Mouse (Mus musculus) adrenal gland, adult 8-10 months (tissue): ENCODE data around the gene Pigb. TPM values are rescaled to one million over a fixed set of nuclear protein-coding genes. Genes with fewer than 3 reads are reported as not detected.

ENCODE experiments used
- DNase-seq: peaks from one replicate; pipeline ENCODE4 v3.0.0; 2022
- total RNA-seq, 4 experiments: library from RNA; stranded (reverse); gene quantifications; 2 replicates each; pipeline ENCODE4 v1.2.4; 2022

Pigb gene
- total RNA-seq, 4 experiments from 2014 or later, result 15.5 to 26.6 (median 17.7) TPM

DNA sequence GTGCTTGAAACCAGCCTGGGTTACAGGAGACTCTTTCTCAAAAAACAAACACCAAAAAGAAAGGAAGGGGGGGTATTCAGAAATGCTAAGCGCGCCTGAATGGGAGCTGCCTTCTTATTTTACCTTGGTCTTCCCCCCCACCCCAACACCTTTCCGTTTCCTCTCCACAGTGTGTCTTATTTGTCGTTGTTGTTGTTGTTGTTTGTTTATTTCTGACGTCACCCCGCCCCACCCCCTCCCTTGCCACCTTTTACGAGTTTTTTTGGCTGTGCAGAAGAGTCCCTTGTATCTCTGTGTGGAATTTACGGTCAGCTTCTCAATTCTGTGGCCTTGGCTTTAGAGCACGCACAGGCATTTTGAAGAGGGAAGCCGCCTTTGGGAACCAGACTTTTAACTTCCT lies 5.5 kb upstream of the Pigb start:
- DNase-seq, result no peak

DNA sequence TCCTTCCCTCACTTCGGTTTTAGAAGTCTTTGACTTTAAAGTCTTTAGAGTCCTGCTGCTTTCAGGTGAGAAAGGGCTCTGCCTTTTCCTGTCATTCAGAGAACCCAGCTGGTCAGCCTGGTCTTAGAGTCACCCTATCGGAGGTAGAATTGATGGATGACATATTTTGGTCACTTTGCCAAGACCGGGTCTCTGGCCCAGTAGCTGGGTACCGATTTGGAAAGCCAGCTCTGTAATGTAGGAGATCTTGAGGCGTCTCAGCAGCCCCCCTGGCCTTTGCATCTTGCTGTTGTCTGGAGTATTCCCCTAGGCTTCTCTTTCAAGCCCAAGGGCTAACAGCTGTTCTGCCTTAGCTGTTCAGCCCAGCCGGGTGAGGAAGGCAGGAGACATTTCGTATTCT lies 5.0 kb upstream of the Pigb start:
- DNase-seq, result no peak

DNA sequence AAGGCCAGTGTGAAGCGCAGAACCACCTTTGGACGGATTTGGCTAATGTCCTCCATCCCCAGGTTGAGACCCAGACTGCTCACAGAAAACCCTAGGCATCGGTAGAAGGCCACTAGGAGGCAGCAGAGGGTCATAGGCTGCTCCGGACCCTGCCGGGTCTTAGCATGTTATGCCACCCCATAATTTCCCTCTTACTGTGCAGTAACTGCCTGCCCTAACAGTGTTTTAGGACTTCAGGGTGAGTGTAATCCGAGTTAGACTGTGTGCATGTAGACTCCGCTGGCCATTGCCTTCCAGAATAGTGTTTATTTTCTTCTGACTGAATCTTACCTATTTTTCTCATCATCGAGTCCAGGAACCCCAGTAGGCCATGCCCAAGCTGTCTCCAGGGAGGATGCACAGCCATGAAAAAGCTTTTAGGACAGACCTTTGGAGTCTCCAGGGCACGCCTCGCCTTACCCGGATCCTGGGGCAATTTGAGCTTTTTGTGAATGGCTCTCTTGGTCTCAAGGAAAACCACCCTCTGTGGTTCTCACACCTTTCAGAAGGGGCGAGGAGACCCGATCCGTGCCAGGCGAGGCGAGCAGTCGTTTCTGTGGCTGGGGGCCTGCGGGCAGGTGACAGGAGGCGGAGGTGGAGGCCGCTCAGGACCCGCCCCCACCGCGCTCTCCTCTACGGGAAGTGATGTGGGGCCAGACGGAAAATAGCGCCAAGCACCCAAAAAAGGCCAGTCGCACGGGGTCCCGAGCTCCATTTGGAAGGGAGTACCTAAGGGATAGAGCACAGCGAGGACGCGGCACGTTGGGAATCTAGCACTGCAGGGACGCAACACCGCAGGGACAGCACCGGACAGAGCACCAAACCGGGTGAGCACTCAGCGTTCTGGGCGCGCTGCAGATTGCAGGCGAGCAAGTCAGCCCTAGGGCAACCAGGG lies 4.2 kb upstream of the Pigb start, which contains the start of gene Rab27a:
Rab27a (plus strand) TSS at position 709 of the 934 bp plus-strand sequence.
- peak; percentile 70 for DNase-seq

DNA sequence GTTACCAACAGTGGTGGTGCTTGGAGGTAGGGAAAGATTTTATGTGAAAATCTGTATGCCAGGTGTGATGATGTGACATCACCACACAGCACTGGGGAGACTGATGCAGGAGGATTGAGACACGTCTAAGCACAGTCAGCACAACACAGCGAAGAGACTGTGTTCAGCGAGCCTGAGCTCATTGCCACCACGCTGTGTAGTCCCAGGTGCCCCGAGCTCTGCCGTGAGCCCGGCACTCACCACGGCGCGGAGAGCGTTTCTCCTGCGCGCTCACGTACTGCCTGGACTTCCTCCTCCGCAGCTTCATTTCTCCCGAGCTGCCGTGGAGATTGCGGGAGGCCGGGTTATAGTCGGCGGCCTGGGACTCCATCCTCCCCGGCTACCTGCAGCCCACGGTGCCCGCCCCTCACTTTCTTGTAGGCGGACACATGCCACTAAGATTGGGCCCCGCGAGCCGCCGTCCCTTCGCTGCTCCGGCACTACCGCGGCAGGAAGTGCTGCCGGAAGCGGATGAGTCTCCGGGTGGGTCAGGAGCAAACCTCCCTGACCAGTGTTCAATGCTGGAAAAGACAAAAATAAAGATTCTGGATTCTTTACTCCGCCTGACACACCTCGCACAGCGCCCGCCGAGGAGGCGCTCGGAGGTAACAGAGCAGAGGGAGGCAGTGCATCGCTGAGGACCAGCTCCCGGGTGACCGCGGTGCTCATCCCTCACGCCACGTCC lies 794 bp downstream of the Pigb start:
- peak; percentile 87 for DNase-seq

DNA sequence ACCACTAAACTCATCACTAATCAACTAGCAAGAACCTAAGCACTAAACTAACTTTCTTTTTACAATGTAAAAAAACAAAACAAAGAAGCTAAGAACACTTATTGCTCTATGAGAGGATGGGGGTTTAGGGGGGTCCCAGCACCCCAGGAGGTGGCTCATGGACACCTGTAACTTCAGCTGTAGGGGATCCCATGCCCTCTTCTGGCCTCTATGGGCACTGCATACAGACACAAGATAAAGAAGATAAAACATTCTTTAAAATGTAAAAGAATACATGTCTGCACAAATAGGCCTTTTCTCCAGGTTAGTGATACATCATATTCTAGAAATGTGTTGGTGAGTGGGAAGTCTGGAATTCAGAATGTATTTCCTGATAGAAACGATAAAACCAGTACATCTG lies 6.8 kb downstream of the Pigb start:
- DNase-seq, result no peak

DNA sequence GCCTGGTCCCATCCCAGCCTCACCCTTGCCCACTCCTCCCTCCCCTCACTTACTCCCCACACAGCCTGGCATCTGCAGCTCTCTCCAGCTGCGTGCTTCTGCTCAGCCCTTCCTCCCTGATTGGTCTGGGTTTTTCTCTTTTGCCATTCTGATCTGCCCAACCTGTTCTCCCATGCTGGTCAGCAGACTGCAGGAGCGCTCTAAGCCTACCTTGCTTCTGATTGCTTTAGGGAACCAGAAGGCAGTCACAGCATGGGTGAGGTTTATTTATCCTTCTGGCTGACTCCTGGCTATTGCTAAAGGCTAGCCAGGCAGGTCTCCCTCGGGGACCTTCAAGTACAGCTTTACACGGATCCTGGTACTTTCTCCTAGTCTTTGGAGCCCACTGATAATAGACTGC lies 8.8 kb downstream of the Pigb start:
- no peak for DNase-seq

DNA sequence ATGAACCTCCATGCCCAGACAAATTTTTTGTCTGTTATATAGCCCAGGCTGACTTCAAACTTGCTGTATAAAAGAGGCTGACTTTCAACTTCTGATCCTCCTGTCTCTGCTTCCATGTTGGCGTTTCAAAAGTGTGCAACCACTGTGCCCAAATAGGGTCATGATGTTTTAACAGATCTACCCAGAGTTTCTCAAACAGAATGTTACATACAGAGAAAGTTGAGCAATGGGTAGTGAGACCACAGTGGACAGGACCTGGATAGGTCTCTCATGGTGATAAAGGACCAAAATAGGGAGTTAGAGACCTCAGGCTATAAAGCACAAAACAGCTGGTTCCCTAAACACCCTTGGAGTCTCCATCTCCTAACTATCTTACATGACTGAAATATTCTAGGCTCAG lies 9.7 kb downstream of the Pigb start:
- no peak for DNase-seq

DNA sequence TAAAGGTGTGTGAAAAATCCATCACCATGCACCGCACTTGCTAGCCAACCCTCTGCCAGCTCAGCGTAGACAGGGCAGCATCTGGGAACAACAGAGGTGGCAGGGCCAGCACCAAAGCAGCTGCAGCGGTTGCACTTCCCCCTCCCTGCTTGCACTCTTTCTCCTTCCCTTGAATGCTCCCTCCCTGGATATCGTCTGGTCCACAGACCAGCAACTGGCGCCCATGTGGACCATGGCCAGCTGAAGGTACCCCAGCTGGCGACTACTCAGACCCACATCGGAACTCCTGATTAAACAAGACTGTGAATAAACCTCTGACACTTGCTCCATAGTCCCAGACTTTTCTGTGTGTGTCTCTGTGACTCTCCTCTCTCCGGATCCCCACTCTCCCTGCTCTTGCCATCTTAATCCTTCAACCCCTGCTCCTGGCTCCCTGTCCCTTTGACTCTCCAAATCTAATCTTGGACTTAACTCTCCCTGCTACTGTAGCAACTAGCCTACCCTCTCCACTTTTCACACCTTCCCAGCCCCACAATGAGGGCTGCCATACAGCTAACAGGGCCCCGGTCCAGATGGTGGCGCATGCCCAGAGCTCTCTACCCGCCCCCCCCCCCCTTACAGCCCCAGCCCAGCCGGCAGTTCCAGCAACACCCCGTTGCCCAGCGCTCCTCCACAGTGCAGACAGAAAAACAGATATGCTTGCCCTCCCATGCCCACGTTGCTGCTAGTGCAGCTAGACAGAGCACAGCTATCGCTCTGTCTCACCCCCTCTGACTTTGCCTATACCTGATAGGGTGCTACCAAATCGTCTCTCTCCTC lies 14.2 kb downstream of the Pigb start:
- DNase-seq, result no peak

DNA sequence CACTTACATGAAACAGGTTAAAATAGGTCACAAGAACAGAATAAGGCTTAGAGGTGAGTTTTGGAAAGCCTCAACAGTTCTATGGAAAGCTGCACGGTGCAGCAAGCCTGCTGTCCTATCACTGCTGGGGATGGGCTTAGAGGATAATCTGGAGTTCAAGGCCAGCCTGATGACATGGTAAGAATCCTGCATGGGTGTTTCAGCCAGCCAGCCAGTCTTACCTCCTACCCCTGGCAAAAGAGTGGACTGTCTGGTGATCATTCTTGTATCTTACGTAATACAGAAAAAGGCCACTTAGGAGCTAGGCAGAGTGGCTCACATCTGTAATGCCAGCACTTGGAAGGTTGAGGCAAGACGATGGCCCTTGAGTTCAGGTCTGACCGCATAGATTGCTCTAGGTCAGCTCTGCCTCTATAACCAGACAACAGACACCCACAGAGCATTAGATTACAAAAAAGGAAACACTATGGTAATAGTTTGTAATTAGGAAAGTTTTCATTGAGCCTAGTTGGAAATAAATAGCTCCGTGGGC lies 19.5 kb downstream of the Pigb start:
- peak; percentile 60 for DNase-seq

DNA sequence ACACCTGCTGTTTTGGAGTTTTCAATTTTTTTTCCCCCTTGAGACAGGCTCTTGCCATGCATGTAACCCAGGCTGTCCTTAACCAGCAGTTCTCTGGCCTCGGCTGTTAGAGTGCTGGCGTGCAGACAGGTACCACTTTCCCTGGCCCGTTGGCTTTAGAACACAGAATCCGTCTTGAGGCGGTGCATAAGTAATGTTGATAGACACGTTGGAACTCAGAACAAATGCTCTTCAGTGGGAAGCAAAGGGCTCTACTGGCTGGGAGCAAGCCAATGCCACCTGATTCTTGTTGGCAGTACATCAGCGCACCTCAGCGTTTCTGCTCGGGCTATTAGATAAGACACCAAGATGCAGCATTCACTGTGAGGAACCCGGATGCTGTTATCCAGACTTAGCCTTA lies 20.3 kb downstream of the Pigb start:
- DNase-seq, result no peak

DNA sequence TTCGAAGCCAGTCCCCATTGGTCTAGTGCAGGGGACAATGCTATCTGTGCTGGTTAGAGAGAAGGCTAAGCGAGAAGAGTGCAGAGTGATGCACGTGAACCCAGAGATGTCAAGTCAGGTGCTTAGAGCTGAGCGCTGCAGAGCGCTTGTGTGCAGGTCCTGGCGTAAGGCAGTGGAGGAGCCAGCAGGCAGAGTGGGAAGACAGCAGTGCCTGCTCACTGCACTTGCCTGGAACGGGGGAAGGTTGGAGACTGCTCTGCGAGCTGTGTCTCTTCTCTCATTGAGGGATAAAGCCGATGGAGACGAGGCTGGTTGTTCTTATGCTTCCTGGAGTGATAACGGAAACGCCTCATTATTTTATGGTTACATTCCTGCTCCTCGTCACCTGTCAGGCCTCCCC lies 25.5 kb downstream of the Pigb start:
- DNase-seq, result no peak

DNA sequence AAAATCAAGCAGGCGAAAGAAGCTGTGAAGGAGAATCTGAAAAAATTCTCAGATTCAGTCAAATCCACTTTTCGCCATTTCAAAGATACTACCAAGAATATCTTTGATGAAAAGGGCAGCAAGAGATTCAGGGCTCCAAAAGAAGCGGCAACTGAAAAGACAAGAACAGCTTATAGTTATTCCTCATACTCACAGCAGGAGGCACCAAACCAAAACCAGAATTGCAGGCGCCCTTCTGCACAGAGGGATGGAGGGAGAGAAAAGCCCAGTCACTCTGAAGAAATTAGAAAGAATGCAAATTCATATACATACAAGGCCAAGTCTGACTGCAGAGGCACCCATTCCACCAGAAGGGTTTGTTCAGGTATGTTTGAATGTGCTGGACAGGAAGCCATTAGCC lies 27.5 kb downstream of the Pigb start:
- DNase-seq, result no peak

DNA sequence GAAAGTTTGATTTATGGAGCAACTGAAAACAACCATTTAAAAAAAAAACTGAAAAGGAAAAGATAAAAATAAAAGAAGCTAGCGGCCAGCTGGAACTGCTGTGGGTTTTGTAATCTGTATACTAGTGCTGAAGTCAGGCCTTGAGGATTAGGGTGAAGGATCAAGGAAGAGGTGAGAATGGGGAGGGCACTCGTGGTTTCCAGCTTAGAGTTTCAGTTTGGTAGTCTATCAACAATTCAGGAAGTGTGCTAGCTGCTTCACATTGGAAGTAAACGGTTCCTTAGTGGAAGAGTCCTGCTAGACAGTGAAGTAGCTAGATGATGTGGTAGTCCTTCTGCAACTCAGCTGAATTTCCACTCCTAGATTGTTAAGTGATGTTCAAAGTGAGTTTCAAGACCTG lies 31.8 kb downstream of the Pigb start:
- no peak for DNase-seq

DNA sequence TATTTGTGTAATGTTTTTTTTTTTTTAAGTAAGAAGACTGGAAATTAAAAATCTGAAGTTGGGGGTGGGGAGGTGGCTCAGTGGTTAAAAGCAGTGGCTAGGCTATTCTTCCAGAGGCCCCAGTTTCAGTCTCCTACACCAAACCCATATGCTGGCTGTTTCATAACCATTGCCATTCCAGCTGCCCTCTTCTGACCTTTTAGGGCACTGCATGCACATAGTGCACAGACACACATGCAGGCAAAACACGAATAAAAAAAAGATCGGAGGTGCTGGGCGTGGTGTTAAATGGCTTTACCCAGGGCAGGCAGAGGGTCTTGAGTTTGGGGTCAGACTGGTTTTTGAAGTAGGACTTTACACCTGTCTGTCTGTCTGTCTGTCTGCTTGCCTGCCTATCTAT lies 34.0 kb downstream of the Pigb start:
- DNase-seq, result no peak

DNA sequence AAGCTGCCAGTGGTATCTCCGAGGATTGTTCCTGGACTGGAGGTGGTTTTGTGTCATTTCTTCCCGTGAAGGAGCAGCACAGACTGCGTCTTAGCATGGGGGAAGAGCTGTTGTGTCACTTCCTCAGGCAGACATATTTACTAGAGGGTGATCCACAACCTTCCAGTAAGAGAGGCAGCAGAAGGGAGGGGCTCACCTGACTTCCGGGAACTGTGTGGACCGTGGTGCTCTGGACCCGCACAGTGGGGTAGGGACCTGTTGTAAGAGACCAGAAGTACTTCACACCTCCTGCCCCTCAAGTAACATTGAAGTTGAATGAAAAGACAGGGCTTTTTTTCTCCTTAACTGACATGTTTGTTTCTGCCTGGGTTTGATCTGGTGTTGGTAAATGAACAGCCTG lies 35.1 kb downstream of the Pigb start:
- no peak for DNase-seq

DNA sequence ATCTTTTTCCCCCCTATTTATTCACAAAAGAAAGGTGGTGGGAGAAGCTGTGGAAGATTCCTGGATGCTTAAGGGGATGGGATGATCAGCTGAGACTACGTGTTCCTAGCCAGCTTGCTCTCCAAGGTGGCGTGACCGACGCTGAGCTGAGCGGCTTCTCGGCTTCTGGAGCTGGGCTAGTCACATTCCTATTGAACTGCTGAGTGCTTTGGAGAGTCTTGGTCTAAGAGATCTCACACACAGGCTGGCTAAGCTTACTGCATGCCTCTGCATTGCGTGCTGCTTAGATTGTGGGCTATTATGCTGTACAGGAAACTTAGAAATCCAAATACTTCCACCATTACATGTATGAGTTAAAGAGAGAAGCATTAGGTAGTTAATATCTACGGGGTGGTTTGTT lies 36.1 kb downstream of the Pigb start:
- DNase-seq, result no peak

DNA sequence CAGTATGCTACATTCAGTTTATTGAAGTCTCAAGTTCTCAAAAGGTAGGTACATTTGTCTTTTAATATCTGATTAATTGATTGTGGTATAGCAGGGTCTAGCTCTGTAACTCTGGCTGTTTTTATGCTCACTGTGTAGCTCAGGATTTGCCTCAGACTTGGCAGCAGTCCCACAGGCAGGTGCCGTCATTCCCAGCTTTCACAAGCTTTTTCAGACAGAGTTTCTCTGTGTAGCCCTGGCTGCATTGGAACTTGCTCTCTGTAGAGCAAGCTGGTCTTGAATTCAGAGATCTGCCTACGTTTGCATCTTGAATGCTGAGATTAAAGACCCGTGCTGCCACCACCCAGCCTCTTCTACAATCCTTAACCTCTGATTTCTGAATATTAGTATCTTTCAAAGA lies 38.0 kb downstream of the Pigb start:
- no peak for DNase-seq

DNA sequence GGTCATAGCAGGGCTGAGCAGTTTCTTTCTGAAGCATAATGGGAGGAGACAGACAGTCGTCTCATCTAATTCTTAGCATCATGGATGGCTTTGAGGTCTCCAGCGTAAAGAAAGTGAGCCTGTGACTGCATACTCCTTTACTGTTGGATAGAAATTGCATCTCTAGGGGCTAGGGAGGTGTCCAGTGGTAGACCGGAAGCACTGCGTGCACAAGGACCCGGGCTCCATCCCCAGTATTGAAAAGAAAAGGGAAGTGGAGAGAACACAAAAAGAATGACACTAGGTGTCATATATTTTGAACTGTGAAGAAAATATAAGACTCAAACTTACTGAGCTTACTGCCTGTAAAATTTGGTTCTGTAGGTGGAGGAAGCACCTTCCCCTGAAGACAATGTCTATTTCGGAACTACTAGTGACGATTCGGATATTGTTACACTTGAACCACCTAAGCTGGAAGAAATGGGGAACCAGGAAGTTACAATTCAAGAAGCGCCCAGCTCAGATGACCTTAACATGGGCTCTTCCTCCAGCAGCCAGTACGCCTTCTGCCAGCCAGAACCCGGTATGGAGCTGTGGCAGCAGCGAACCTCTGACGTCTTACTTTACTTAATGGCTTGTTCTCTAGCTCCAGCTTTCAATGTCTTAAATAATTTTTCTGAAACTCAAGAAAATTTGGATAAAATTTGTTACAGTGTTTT lies 38.7 kb downstream of the Pigb start:
- DNase-seq, result no peak

DNA sequence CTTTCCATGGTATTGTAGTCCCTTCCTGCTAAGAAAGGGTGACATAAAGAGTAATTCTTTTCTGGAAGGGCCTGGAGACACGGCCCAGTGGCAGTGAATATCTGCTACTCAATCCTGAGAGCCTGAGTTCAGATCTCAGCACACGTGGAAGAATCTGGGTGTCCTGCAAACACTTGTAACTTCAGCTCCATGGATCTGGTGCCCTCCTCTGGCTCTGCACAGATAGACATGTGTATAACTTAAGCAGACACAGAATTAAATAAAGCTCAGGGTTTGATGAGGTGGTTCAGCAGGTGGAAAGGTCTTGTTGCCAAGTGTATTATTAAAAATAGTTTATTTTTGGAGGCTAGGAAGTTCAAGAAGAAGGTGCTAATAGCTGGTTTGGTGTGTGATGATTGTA lies 39.7 kb downstream of the Pigb start:
- DNase-seq, result no peak

DNA sequence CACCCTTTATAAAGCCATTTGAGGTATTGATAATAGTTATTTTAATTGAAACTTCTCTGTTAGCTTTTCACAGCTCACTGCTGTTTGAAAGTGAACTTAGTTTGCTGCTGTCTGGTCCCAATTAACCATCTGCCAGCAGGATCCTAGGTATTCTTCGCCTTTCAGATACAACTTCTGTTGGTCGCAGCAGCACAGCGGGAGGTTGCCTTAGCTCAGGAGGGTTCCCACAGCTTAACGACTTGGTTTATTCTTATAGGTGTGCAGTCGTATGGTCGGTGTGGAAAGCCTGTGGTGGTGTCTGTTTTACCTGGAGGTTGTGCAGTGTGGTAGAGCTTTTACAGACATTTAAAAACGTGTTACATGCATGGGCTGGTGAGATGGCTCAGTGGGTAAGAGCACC lies 43.4 kb downstream of the Pigb start:
- DNase-seq, result no peak

DNA sequence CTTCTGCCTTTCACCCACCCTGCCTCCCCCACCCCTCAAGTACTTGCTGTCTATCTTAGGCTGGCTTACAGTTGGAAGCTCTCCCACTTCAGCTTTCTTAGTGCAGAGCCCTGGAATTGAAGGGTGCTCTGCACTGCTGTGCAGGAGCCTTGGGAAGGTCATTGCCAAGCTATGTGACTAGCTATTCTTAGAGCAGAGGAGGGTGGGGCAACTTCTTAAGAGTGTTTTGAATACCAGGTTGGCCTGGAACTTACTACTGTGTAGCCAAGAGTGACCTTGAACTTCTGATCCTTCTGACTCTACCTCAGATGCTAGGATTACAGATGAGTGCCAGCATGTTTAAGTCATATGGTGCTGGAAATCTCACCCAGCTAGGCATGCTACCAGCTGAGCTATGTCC lies 44.0 kb downstream of the Pigb start:
- no peak for DNase-seq

DNA sequence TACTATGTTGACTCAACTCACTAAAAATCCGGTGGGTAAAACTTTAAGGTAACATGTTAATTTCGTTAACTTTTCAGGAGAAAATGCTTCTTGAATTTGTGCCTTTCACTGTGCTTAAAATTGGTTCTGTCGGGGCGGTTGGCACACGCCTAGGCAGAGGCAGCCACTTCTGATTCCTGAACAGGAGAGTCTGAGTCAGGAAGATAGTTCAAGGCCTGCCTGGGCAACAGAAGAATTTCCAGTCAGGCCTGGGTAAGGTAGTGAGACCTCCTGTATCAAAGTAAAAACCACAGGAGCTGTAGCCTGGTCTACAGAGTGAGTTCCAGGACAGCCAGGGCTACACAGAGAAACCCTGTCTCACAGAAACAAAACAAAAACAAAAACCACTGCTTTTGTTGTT lies 47.6 kb downstream of the Pigb start:
- DNase-seq, result peak; percentile 28
